Mouse (Mus musculus) left cerebral cortex, adult 8-10 months (tissue): ENCODE results near the gene Ttll5. TPM values are rescaled to one million over a fixed set of nuclear protein-coding genes. Genes with fewer than 3 reads are reported as not detected.

ENCODE experiments used
- DNase-seq, 2 experiments: peaks; one replicate each; pipeline ENCODE4 v3.0.0; 2022; ENCODE audit warnings: low spot score in 2 of 2
- total RNA-seq, 4 experiments: library from RNA; stranded (reverse); gene quantifications; 2 replicates each; pipeline ENCODE4 v1.2.4; 2022

Gene Ttll5
- total RNA-seq, 4 experiments from 2014 or later = 42.6 to 50.6 (median 49.4) TPM

GRCm38 (mm10) chr12:85926897-85927296, 102.4 kb downstream of the Ttll5 start:
- DNase-seq = no peak

GRCm38 (mm10) chr12:85928513-85928912, 104.1 kb downstream of the Ttll5 start:
- DNase-seq = no peak

- DNase-seq = no peak
Measured at GRCm38 (mm10) chr12:85929711-85930110, 105.3 kb downstream of the Ttll5 start.

GRCm38 (mm10) chr12:85930713-85931112, 106.3 kb downstream of the Ttll5 start:
- no peak for DNase-seq

- DNase-seq = no peak
Measured at GRCm38 (mm10) chr12:85933241-85933640, 108.8 kb downstream of the Ttll5 start.

- DNase-seq = no peak
Measured at GRCm38 (mm10) chr12:85937384-85937783, 112.9 kb downstream of the Ttll5 start.

- no peak for DNase-seq
Measured at GRCm38 (mm10) chr12:85943456-85943855, 119.0 kb downstream of the Ttll5 start.

- DNase-seq = no peak
Measured at GRCm38 (mm10) chr12:85944419-85944818, 120.0 kb downstream of the Ttll5 start.

GRCm38 (mm10) chr12:85947161-85947560, 122.7 kb downstream of the Ttll5 start:
- no peak for DNase-seq

- no peak for DNase-seq
Measured at GRCm38 (mm10) chr12:85949667-85950066, 125.2 kb downstream of the Ttll5 start.

GRCm38 (mm10) chr12:85950371-85950770, 125.9 kb downstream of the Ttll5 start:
- no peak for DNase-seq

GRCm38 (mm10) chr12:85951036-85951435, 126.6 kb downstream of the Ttll5 start:
- DNase-seq = no peak

- no peak for DNase-seq
Measured at GRCm38 (mm10) chr12:85951822-85952221, 127.4 kb downstream of the Ttll5 start.

GRCm38 (mm10) chr12:85952349-85952748, 127.9 kb downstream of the Ttll5 start:
- DNase-seq = peak in 1 of 2 experiments; percentile 67

GRCm38 (mm10) chr12:85954167-85954566, 129.7 kb downstream of the Ttll5 start:
- DNase-seq = no peak

GRCm38 (mm10) chr12:85955062-85955461, 130.6 kb downstream of the Ttll5 start:
- DNase-seq = no peak

GRCm38 (mm10) chr12:85955690-85956089, 131.2 kb downstream of the Ttll5 start:
- DNase-seq = no peak

GRCm38 (mm10) chr12:85956251-85956650, 131.8 kb downstream of the Ttll5 start:
- DNase-seq = peak in 1 of 2 experiments; percentile 89

GRCm38 (mm10) chr12:85958460-85958859, 134.0 kb downstream of the Ttll5 start:
- DNase-seq = no peak

- no peak for DNase-seq
Measured at GRCm38 (mm10) chr12:85959822-85960501, 135.5 kb downstream of the Ttll5 start.

- no peak for DNase-seq
Measured at GRCm38 (mm10) chr12:85960699-85961098, 136.2 kb downstream of the Ttll5 start.

- DNase-seq = no peak
Measured at GRCm38 (mm10) chr12:85963160-85963559, 138.7 kb downstream of the Ttll5 start.

- DNase-seq = no peak
Measured at GRCm38 (mm10) chr12:85963699-85964098, 139.2 kb downstream of the Ttll5 start.

GRCm38 (mm10) chr12:85964436-85964835, 140.0 kb downstream of the Ttll5 start:
- no peak for DNase-seq
